Mouse (Mus musculus): Measurements from ENCODE around the gene 9930111J21Rik1.
"Not testable (repeated sequence)": the region's sequence is repeated elsewhere in the genome, so short reads cannot be mapped to it uniquely, and the experiment has no call there.

DNA sequence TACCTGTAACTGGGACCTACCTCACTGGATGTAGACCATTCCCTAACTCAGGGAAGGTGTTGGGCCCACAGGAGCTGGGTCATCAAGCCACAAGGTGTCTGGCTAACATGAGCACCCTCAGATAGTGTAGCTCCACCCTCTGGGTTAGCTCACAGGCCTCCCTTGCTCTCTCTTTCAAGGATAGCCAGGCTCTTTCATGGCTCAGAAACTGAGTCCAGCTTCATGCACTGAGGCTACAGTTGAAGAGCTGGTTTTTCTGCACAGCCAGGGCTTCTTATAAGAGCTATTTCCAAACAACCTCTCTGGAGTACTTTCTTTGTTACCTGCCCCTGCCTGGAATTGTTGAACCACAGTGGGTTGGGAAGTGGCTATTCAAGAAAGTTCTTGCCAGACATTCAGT is 32.9 kb upstream of the 9930111J21Rik1 start:
- TF ChIP-seq CTCF (conservative IDR thresholded peaks at IDR 0.05; ENCODE audit: insufficient read depth, insufficient read length, low read depth, low read length); POLR2A (IDR thresholded peaks at IDR 0.05; ENCODE audit: low read depth, low read length): not testable (repeated sequence)

All from kidney, adult 2 months (tissue).